Mouse (Mus musculus) gastrocnemius, postnatal 36 days (tissue): ENCODE measurements at regions not wholly inside any gene's neighbourhood (a gene's known extent, or its start where the extent isn't known, plus 50 kb on each side); places are given as distances from the start of the nearest gene placed in this dataset.

Experiments
- DNase-seq, 2 experiments: peaks; one replicate each; pipeline ENCODE4 v3.0.0; 2022
- intact Hi-C: fragments of 180-260 bp; cut with DNase I; formaldehyde crosslinking; loops from one replicate; pipeline ENCODE4 v1.15.1; 2025

DNA sequence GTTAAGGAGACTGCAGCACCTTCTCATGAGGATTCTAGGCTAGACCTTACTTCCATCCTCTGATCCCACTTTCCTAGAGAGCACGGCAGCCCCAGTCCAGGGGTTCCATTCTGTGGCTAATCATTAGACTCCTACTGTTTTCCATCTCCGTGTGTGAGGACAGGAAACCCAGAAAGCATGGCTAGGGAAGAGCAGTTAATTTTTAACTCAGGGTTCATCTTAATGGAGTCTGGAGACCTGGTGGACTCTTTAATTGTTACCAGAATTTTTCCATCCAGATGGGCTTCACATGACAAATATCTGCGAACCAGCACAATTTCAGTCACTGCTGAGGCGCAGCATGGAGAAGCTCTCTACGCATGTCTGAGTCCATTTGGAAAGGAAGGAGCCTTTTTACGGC, 222.8 kb upstream of the Prdm1 start:
- DNase-seq, result no peak
- intact Hi-C loops, result no loop called here

DNA sequence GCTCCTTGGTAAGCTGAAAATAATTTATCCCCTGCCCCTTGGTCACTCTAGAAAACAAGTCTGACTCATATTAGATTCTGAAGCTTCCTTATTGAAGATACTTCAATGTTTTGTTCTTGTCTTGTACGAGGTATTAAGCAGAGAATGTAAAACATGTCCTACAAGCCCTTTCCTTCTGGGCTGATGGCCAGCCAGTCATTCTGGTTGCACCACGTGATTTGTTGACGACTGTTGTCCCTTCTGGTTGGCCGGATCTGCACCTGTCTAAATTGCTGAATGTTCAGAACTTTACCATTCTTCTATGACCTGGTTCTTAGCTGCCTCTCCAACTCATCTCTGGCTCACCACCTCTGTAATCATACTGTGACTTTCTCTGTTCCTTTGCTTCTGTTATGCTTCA, 220.9 kb upstream of the Prdm1 start:
- intact Hi-C loops, result no loop called here
- DNase-seq, result no peak

- DNase-seq, result no peak
- intact Hi-C loops, result no loop called here
Measured at GRCm38 (mm10) chr10:44747419-44747818, 219.1 kb upstream of the Prdm1 start.

DNA sequence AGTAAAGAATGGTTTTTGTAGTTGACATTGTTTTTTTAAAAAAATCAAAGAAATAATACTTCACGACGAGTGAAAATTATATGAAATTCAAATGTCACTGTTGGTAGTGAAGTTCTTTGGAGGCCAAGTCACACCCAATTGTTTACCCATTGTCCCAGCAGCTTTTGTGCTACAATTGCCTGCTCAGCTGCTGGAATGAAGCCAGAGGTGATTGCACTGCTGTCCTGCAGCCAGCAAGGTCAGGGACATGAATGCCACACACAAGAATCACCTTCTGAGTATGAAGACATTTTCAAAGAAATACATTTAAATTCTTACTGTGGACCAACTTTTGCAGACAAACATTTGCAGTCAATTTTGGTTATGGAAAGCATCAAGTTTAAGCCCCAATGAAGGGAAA, 215.9 kb upstream of the Prdm1 start:
- no peak for DNase-seq
- intact Hi-C loops, result no loop called here

- intact Hi-C loops, result no loop called here
- no peak for DNase-seq
Measured at GRCm38 (mm10) chr10:44733641-44734040, 205.3 kb upstream of the Prdm1 start.

DNA sequence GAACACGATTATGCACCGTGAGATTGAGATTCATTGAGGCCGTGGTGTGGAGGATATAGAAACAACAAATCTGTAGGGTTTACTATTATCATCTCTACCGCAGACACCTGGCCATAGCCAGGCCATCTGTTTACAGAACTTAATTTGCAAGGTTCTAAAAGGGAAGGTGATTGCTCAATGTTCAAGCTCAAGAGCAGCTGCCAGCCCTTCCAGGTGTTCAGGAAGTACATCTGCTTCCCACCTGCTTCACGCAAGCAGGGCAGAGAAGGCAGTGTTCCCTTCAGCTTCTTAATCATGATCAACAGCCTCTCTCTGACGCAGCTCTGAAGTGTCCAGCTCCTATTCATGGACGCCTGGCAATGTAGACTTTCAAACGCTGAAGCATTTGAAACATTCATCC, 202.4 kb upstream of the Prdm1 start:
- DNase-seq, result no peak
- intact Hi-C loops, result no loop called here

DNA sequence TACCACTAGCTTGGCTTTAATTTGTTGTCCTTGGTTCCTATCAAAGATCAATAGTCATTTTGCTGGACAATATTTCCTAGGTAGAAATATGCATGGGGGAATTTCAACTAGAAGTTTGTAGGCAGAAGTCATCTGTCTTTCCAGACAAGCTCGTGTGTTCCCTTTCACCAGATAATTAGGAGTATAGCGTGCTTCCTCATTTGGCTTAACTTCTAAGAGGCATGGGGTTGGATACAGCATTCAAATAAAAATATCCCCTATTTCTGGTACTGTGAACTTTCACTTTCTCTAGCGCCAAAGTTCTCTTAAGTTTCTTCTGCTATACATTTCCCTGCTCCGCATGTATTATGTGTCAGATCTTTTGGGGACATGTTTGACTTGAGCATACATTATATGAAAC, 200.7 kb upstream of the Prdm1 start:
- intact Hi-C loops, result no loop called here
- no peak for DNase-seq

DNA sequence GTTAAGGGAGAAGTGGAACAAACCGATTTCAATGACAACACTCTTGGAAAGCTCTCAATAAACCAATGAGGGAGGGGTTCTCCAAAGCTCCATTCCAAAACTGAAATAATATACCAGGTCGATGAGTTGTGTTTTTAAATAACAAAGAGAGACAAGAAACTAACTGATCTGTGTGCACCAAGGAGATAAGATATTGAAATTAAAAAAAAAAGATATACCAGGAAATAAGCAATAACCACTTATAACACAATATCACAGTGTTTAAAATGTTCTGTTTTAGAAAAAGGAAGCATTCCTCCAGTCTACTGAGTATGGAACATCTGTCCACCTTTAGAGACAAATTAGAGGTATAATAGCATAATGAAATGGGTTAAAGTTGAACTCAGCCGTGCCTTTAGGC, 196.3 kb upstream of the Prdm1 start:
- intact Hi-C loops, result no loop called here

DNA sequence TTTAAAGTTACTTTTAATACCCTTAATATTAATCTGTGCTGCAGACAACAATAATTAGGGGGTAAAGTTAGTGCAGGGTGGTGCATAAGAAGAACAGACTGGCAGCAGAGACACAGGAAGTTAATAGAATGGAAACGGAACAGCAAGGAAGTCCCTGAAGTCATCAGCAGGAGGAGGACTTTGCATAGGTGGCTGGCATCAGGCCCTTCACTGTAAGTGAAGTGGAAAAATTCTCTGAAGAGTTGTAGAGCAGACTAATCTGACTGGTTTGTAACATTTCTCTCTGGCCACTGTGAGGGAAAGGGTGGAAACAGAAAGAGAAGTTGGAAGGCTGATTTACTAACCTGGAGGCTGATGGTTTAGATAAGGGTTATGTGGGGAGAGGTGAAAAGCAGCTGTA, 195.5 kb upstream of the Prdm1 start:
- DNase-seq, result no peak
- intact Hi-C loops, result no loop called here

More for the DNA sequence above, 196.3 kb upstream of the Prdm1 start:
- DNase-seq, result no peak

GRCm38 (mm10) chr10:44723321-44723720, 195.0 kb upstream of the Prdm1 start:
- no peak for DNase-seq

DNA sequence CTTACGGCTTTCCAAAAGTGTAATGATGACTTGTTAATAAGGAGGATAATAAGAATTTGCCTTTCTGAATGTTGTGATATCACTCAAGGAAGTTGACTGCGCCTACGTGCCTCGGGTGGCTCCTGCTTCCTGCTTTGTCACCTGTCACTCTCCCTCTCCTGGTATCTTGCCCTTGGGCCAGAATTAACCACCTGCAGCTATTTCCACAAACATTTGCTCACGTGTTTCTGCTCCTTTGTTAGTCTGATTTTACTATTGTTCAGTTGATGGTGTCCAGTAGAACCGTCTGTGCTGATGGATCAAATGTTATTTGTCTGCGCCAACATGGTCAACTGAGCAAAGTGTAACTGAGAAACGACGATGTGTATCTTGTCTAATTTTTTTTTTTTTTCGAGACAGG, 193.4 kb upstream of the Prdm1 start:
- intact Hi-C loops, result no loop called here
- no peak for DNase-seq

More at GRCm38 (mm10) chr10:44723321-44723720, 195.0 kb upstream of the Prdm1 start:
- intact Hi-C loops, result no loop called here

DNA sequence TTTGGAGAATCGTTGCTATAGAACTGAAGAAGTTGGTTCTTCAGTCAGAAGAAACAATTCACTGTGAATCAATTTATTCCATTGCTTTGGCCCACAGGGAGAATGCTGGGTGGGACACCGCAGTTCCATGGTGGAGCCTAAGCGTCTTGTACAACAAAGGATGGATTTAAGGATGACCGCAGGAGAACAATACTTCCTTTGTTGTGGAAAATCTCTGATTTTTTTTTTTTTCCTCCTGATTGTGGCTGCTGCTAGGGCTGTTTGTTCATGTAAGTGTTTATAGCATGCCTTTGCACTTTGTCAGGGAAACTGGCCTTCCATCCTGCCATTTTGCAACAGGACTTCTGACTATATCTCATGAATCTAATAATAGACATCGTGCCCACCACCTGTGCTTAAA, 188.3 kb upstream of the Prdm1 start:
- intact Hi-C loops, result no loop called here
- no peak for DNase-seq

DNA sequence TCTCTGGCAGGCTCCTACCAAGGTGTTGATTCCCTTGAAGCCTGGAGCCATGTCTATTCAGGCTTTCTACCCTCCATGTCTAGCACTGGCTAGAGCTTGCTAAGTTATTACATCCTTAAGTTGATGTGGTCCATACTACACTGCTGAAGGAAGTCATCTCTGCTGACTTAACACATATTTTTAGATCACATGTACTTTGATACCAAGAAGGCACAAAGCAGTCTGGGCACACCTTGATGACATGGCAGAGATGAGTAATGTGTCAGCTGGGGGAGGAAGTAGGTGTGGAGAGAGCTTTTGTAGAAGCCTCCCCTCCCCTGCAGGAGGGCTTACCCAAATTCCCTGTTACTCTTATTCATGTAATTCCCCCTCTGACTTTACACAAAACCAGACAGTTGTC, 187.6 kb upstream of the Prdm1 start:
- intact Hi-C loops, result no loop called here

GRCm38 (mm10) chr10:44708830-44709229, 180.5 kb upstream of the Prdm1 start:
- DNase-seq, result no peak
- intact Hi-C loops, result no loop called here

More for the DNA sequence above, 187.6 kb upstream of the Prdm1 start:
- no peak for DNase-seq

DNA sequence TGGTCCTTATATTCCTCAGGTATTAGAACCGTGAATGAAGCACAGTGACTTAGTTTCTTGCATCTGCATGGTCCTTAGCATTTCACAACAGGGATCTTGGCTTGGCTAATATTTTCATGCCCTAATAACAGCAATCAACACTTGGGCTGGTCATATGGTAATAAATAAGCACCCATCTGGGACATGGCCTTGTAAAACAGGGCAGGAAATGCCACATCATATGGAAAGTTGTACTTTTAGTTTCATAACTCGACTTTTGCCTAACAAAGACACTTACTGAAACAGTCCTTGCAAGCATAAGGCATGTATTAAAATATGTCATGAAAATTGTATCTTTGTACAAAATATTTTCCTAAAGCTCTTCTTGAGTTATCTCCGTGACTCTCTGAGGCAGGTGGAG, 175.8 kb upstream of the Prdm1 start:
- intact Hi-C loops, result no loop called here
- no peak for DNase-seq

GRCm38 (mm10) chr10:44702108-44702507, 173.8 kb upstream of the Prdm1 start:
- no peak for DNase-seq

GRCm38 (mm10) chr10:44699988-44700537, 171.8 kb upstream of the Prdm1 start:
- intact Hi-C loops, result no loop called here
- no peak for DNase-seq

More at GRCm38 (mm10) chr10:44702108-44702507, 173.8 kb upstream of the Prdm1 start:
- intact Hi-C loops, result no loop called here

DNA sequence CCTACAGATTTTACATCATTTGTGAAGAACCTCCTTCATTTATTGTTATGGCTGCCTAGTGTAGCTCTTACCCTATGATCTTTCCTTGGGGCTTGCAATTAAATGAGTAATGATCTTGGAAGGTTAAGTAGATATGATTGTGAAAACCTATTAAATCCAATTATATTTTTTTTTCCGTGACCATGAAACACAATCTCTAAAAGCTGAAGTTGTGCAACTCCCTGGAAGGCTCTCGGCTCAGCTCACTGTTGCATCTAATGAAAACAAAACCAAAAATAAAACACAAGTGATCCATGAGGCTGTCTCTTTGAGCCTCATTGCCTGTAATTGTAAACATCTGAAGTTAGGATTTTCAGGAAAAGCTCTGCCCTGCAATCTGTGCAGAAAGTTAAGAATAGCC, 169.7 kb upstream of the Prdm1 start:
- DNase-seq, result no peak
- intact Hi-C loops, result no loop called here

- DNase-seq, result no peak
- intact Hi-C loops, result no loop called here
Measured at GRCm38 (mm10) chr10:44696973-44697372, 168.7 kb upstream of the Prdm1 start.

DNA sequence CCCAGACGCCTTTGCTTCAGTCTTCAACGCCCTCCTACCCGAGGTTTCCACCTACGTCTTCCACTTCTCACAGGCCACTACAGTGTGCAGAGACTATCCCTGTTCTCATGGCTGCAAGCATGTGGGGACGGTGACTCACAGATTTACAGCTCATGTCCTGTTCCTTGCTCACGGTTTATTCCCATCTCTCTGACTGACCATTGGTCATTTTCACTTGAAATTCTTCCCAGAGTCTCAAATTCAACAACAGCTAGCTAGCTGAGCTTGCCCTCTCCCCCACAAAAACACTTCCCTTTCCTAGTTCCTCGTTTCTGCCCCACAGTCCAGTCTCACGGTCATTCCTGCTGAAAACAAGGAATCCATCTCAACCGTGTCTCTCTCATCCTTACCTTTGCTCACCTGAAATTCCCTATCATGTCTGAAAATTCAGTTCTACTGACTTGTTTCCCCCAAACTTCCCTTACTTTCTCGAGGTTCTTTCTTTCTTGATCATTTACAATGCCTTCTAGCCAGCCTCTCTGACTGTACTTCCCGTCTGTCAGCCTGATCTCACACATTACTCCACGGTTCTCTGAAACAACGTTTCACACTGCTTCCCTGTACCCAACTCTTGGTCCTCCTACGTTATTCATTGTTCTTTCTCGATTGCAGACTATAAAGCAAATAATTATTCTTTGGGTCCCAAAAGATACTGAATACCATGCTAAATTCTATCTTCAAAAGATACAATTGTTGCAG, 163.5 kb upstream of the Prdm1 start:
- DNase-seq, result no peak
- intact Hi-C loops, result no loop called here

DNA sequence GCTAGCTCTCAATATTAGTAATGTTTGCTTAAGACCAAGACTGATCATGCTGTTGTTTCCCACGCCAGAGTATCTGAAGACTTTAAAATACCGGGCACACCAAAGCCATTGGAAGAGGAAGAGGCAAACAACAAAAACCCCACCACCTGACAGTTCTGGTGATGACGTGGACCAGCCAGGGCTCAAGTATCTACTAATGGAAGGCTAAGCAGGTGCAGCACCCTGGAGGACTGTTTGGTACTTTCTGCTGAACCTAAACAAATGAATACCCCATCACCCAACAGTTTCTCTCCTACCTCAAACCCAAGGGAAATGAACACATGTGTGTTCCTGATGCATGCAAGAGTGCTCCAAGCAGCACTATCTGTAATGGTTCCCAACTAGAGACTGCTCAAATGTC, 160.3 kb upstream of the Prdm1 start:
- DNase-seq, result no peak

GRCm38 (mm10) chr10:44686055-44686454, 157.8 kb upstream of the Prdm1 start:
- DNase-seq, result no peak
- intact Hi-C loops, result no loop called here

More for the DNA sequence above, 160.3 kb upstream of the Prdm1 start:
- intact Hi-C loops, result no loop called here

GRCm38 (mm10) chr10:44685215-44685614, 156.9 kb upstream of the Prdm1 start:
- intact Hi-C loops, result no loop called here
- DNase-seq, result no peak
